Comparison of ENCODE assay signal across 8 mouse cellular contexts in the genomic region with DNA sequence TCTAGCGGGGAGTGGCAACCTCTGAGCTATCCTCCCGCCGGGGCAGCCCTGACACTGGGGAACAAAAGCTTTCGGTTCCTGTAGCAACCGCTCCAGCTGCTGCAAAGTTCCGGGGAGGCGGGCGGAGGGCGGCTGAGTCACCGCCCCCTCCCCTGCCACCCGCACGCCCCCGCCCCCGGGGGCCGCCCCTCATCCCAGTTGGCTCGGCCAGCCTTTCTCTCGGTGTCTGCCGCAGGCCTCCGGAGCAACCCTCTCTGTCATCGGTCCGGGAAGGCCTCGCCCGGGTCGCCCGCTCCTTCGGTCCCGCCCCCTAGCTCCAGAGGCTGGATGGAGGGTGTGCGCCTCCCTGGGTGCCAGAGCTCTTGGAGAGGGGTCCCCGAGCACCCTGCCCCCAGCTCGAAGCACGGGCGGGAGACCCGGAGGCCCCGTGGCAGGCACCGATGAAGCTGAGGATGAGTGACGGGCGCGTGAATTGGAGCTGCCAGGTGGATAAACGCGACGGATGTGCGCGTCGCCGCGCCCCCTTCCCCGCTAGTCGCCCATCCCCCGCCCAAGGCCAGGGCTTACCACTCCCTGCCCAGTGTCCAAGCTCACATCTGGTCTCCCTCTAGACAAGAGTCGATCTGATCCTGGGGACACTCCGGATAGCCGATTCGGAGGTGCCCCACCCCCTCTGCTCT. TPM values are rescaled to one million over a fixed set of nuclear protein-coding genes. Genes with fewer than 3 reads are reported as not detected.
DNase-seq lines count a peak whose midpoint lies in the region; ATAC-seq and TF ChIP-seq lines count a peak whose summit lies in the region.

No protein-coding gene starts in this region.

- no peak for TF ChIP-seq POLR2A in kidney, adult 2 months (IDR thresholded peaks at IDR 0.05; ENCODE audit: low read depth, low read length)
- no peak for TF ChIP-seq POLR2A in olfactory bulb, adult 2 months (IDR thresholded peaks at IDR 0.05; ENCODE audit: insufficient read depth, low read depth, low read length)

- TF ChIP-seq CTCF in kidney, adult 2 months (conservative IDR thresholded peaks at IDR 0.05; ENCODE audit: insufficient read depth, insufficient read length, low read depth, low read length), result no peak
- no peak for TF ChIP-seq CTCF in olfactory bulb, adult 2 months (IDR thresholded peaks at IDR 0.05; ENCODE audit: insufficient read depth, low read depth, low read length)

- H3K9me3 ChIP-seq in intestine, embryonic 14.5 days (ENCODE audit: control insufficient read depth, low read length), result no peaks in the 10 kb centered on the region
- no peaks in the 10 kb centered on the region for H3K9me3 ChIP-seq in lung, embryonic 16.5 days (ENCODE audit: control insufficient read depth, low read length)

- H3K9ac ChIP-seq in intestine, embryonic 14.5 days (ENCODE audit: low read length), result peak overlapping the region; percentile 49
- H3K9ac ChIP-seq in lung, embryonic 16.5 days (ENCODE audit: low read length), result peak overlapping the region; percentile 64

- no peaks in the 10 kb centered on the region for H3K36me3 ChIP-seq in kidney, adult 2 months (ENCODE audit: control insufficient read depth, insufficient read depth, low read length)
- H3K36me3 ChIP-seq in intestine, embryonic 14.5 days (ENCODE audit: control insufficient read depth, insufficient read depth, low read length), result no peaks in the 10 kb centered on the region
- no peaks in the 10 kb centered on the region for H3K36me3 ChIP-seq in lung, embryonic 16.5 days (ENCODE audit: control insufficient read depth, insufficient read depth, low read length)

- H3K27ac ChIP-seq in kidney, adult 2 months (ENCODE audit: insufficient read depth, low read depth, low read length), result no peak overlapping the region
- H3K27ac ChIP-seq in intestine, embryonic 14.5 days (ENCODE audit: low read depth), result no peak overlapping the region
- no peak overlapping the region for H3K27ac ChIP-seq in lung, embryonic 16.5 days (ENCODE audit: low read length)
- no peak overlapping the region for H3K27ac ChIP-seq in olfactory bulb, adult 2 months (ENCODE audit: insufficient read depth, low read depth, low read length)

- 4% methylated on average over 53 of the region's 53 CpGs for WGBS in kidney, adult 2 months
- WGBS in intestine, embryonic 14.5 days, result 2% methylated on average over 47 of the region's 53 CpGs
- WGBS in lung, embryonic 16.5 days, result 2% methylated on average over 41 of the region's 53 CpGs
- WGBS in olfactory bulb, adult 2 months, result 6% methylated on average over 52 of the region's 53 CpGs

- H3K4me3 ChIP-seq in kidney, adult 2 months (ENCODE audit: insufficient read depth, low read depth, low read length), result peak overlapping the region; percentile 31; the same call in 1 of the 2 replicates
- H3K4me3 ChIP-seq in intestine, embryonic 14.5 days (ENCODE audit: low read depth, low read length), result peak overlapping the region; percentile 42
- H3K4me3 ChIP-seq in lung, embryonic 16.5 days (ENCODE audit: low read length), result peak overlapping the region; percentile 60
- peak overlapping the region; percentile 51 for H3K4me3 ChIP-seq in olfactory bulb, adult 2 months (ENCODE audit: insufficient read depth, low read depth, low read length)

- peak; percentile 16 for DNase-seq in kidney, adult 2 months
- DNase-seq in kidney, adult 11 months, result no peak
- DNase-seq in adrenal gland, postnatal 14 days, result peak; percentile 85
- DNase-seq in gastrocnemius, postnatal 25 days, result peak; percentile 48
- DNase-seq in intestine, embryonic 14.5 days (ENCODE audit: low spot score), result peak; percentile 65
- no peak for DNase-seq in layer of hippocampus, adult 8-10 months (ENCODE audit: low spot score in 2 of 2)

- H3K4me1 ChIP-seq in kidney, adult 2 months (ENCODE audit: control insufficient read depth, insufficient read depth, low read length), result peaks cover 7% of the 10 kb centered on the region; the same call in 1 of the 2 replicates
- peaks cover 21% of the 10 kb centered on the region for H3K4me1 ChIP-seq in intestine, embryonic 14.5 days (replicated peaks; ENCODE audit: control insufficient read depth, insufficient read depth, low read length)
- peaks cover 28% of the 10 kb centered on the region for H3K4me1 ChIP-seq in lung, embryonic 16.5 days (replicated peaks; ENCODE audit: control insufficient read depth, insufficient read depth, low read length)
- peaks cover 59% of the 10 kb centered on the region for H3K4me1 ChIP-seq in olfactory bulb, adult 2 months (ENCODE audit: control insufficient read depth, insufficient read depth, low read length)

- peaks cover 7% of the 10 kb centered on the region for H3K27me3 ChIP-seq in kidney, adult 2 months (replicated peaks; ENCODE audit: control insufficient read depth, insufficient read depth, low read length)
- H3K27me3 ChIP-seq in intestine, embryonic 14.5 days (replicated peaks; ENCODE audit: control insufficient read depth, insufficient read depth, low read length), result peaks cover 50% of the 10 kb centered on the region
- H3K27me3 ChIP-seq in lung, embryonic 16.5 days (ENCODE audit: control insufficient read depth, insufficient read depth, low read depth, low read length), result peaks cover 40% of the 10 kb centered on the region

- peak overlapping the region; percentile 89 for H3K4me2 ChIP-seq in intestine, embryonic 14.5 days (ENCODE audit: low read length)
- peak overlapping the region; percentile 88 for H3K4me2 ChIP-seq in lung, embryonic 16.5 days (ENCODE audit: low read depth, low read length)

- ATAC-seq in intestine, embryonic 14.5 days (replicated peaks; ENCODE audit: low FRiP score, low TSS enrichment, low read depth), result peak; percentile 29; the same call in 1 of the 2 replicates
- ATAC-seq in lung, embryonic 16.5 days (ENCODE audit: low read depth), result peak; percentile 30

RNA-seq across cellular contexts. Expression of a gene that starts 3.3 kb away (rescaled TPM):
- 0.66 and 1.3 TPM in 2 replicates for polyA plus RNA-seq in kidney, adult 2 months (2012; rRNA removed)
- 16.0 and 17.3 TPM in 2 replicates for total RNA-seq in adrenal gland, postnatal 14 days (2021)
- total RNA-seq in gastrocnemius, postnatal 25 days (2021), result under 1 TPM; 0.54 to 0.56 TPM
- polyA plus RNA-seq in intestine, embryonic 14.5 days (2014; fragmentation: Nextera tagmentation; extraction: Ambion mirVana), result 2.7 and 2.9 TPM in 2 replicates
- polyA plus RNA-seq in lung, embryonic 16.5 days (2015; fragmentation: Nextera tagmentation; extraction: Ambion mirVana), result 0.40 and 1.0 TPM in 2 replicates
- not detected in 2 replicates for polyA plus RNA-seq in olfactory bulb, adult 2 months (2012; ENCODE audit: insufficient read depth, insufficient read length, low replicate concordance, missing spikeins)
- total RNA-seq in layer of hippocampus, adult 8-10 months (2022), result 100 to 1,000 TPM; 433 to 519 (median 493) TPM

RNA-seq across cellular contexts. Expression of a gene that starts 58.9 kb away (rescaled TPM):
- polyA plus RNA-seq in kidney, adult 2 months (2012; rRNA removed), result not detected in 2 replicates
- 0.19 and 0.30 TPM in 2 replicates for total RNA-seq in adrenal gland, postnatal 14 days (2021)
- not detected for total RNA-seq in gastrocnemius, postnatal 25 days (2021)
- 0.15 TPM in 1 of 2 replicates, not detected in the other for polyA plus RNA-seq in intestine, embryonic 14.5 days (2014; fragmentation: Nextera tagmentation; extraction: Ambion mirVana)
- not detected in 2 replicates for polyA plus RNA-seq in lung, embryonic 16.5 days (2015; fragmentation: Nextera tagmentation; extraction: Ambion mirVana)
- not detected in 2 replicates for polyA plus RNA-seq in olfactory bulb, adult 2 months (2012; ENCODE audit: insufficient read depth, insufficient read length, low replicate concordance, missing spikeins)
- under 1 TPM; 0.14 to 0.68 (median 0.56) TPM for total RNA-seq in layer of hippocampus, adult 8-10 months (2022)

RNA-seq across cellular contexts. Expression of a gene that starts 59.7 kb away (rescaled TPM):
- 12.7 and 15.4 TPM in 2 replicates for polyA plus RNA-seq in kidney, adult 2 months (2012; rRNA removed)
- 20.0 and 21.3 TPM in 2 replicates for total RNA-seq in adrenal gland, postnatal 14 days (2021)
- total RNA-seq in gastrocnemius, postnatal 25 days (2021), result 10 to 100 TPM in 1 of 2 experiments, 1 to 10 TPM in 1; 8.6 to 15.5 TPM
- 55.1 and 56.9 TPM in 2 replicates for polyA plus RNA-seq in intestine, embryonic 14.5 days (2014; fragmentation: Nextera tagmentation; extraction: Ambion mirVana)
- 44.5 and 50.1 TPM in 2 replicates for polyA plus RNA-seq in lung, embryonic 16.5 days (2015; fragmentation: Nextera tagmentation; extraction: Ambion mirVana)
- not detected in 2 replicates for polyA plus RNA-seq in olfactory bulb, adult 2 months (2012; ENCODE audit: insufficient read depth, insufficient read length, low replicate concordance, missing spikeins)
- 10 to 100 TPM; 15.2 to 28.1 (median 21.2) TPM for total RNA-seq in layer of hippocampus, adult 8-10 months (2022)

Comparison
In these comparisons a context has a peak if more than half of its experiments do, and no peak if none do; other contexts are left out.
1. DNase-seq: peak in kidney, adult 2 months (single experiment), adrenal gland, postnatal 14 days (single experiment), gastrocnemius, postnatal 25 days (single experiment) and intestine, embryonic 14.5 days (single experiment); none in kidney, adult 11 months (single experiment) and layer of hippocampus, adult 8-10 months (0 of 2).
2. Peak in every context shown above with its lines, with median percentiles within 50 percentile points of each other: H3K4me3 ChIP-seq.